Mouse (Mus musculus): ENCODE data around the gene Plk3.

DNA sequence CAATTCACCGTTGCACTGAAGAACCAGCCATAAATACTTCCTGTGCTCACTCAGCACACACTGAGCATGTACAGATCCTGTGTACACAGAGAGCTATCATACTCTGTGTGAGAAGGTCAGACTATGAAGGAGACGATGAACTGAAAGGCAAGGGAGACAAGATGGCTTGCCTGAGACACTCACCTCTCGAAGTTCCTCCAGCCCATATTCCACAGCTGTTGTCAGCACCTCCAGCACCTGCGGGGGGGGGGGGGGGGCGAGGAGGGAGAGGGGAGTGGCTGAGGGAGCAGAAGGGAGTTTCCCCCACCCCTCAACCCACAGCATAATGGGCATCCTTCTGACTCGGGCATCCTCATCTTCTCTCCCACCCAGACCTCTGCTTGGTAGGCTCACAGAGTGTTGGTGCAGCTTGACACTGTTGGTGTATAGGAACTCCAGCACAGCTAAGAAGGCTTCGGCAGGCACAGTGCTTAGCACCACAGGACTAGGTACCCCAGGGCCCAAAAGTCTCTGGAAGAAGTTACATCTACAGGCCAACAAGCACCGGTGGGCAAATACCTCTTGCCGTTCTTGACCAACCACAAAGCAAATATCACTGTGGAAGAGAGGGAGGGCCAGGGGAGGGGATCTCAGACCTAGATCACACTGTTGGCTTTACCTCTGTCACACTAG is 10.1 kb downstream of the Plk3 start:
- TF ChIP-seq EP300 (IDR thresholded peaks at IDR 0.05; ENCODE audit: low read depth): no peak
- TF ChIP-seq CTCF (IDR thresholded peaks at IDR 0.05; ENCODE audit: low read depth): no peak
